Mouse (Mus musculus): ENCODE data around the gene H3f3a. TPM values are rescaled to one million over a fixed set of nuclear protein-coding genes. Genes with fewer than 3 reads are reported as not detected.
"Not testable (repeated sequence)": the region's sequence is repeated elsewhere in the genome, so short reads cannot be mapped to it uniquely, and the experiment has no call there.

Gene H3f3a
- polyA plus RNA-seq, 2 experiments = 1,021 to 2,262 TPM

GRCm38 (mm10) chr1:180839201-180839910 is 25.6 kb upstream of the H3f3a start:
- 75% methylated on average over 8 of the region's 8 CpGs for WGBS (ENCODE audit: insufficient replicate concordance)
- no peaks in the 10 kb centered on the region for H3K36me3 ChIP-seq (replicated peaks; ENCODE audit: control insufficient read depth, insufficient read depth, low read depth)
- H3K9me3 ChIP-seq (ENCODE audit: control insufficient read depth, low read length) = no peaks in the 10 kb centered on the region
- no peak overlapping the region for H3K9ac ChIP-seq (replicated peaks)
- no peak overlapping the region for H3K4me2 ChIP-seq (ENCODE audit: low read depth)
- H3K4me3 ChIP-seq (ENCODE audit: insufficient read depth in 1 of 2, low read depth in 2 of 2, low read length in 2 of 2) = no peak overlapping the region
- H3K4me1 ChIP-seq (replicated peaks; ENCODE audit: control insufficient read depth in 2 of 2, insufficient read depth in 2 of 2, low read length in 1 of 2) = peaks cover 0 to 5% of the 10 kb centered on the region in 2 experiments
- H3K27ac ChIP-seq = no peak overlapping the region
- DNase-seq (ENCODE audit: low read depth in 3 of 3, low spot score in 3 of 3) (no peak), ATAC-seq (ENCODE audit: insufficient read depth) (no peak)
- H3K27me3 ChIP-seq (ENCODE audit: control insufficient read depth, insufficient read depth, low read length) = no peaks in the 10 kb centered on the region
- TF ChIP-seq CTCF (IDR thresholded peaks at IDR 0.05; ENCODE audit: low read depth) (no peak), EP300 (IDR thresholded peaks at IDR 0.05; ENCODE audit: low read depth) (no peak)

GRCm38 (mm10) chr1:180838014-180838413 is 24.3 kb upstream of the H3f3a start:
- Histone ChIP-seq H3K4me1 (replicated peaks; ENCODE audit: control insufficient read depth in 2 of 2, insufficient read depth in 2 of 2, low read length in 1 of 2) (peaks cover 0 to 3% of the 10 kb centered on the region in 2 experiments), H3K9me3 (ENCODE audit: control insufficient read depth, low read length) (no peaks in the 10 kb centered on the region), H3K4me3 (ENCODE audit: insufficient read depth in 1 of 2, low read depth in 2 of 2, low read length in 2 of 2) (no peak overlapping the region), H3K9ac (replicated peaks) (no peak overlapping the region), H3K27ac (no peak overlapping the region), H3K27me3 (ENCODE audit: control insufficient read depth, insufficient read depth, low read length) (no peaks in the 10 kb centered on the region), H3K36me3 (replicated peaks; ENCODE audit: control insufficient read depth, insufficient read depth, low read depth) (no peaks in the 10 kb centered on the region), H3K4me2 (ENCODE audit: low read depth) (no peak overlapping the region)
- DNase-seq (ENCODE audit: low read depth in 3 of 3, low spot score in 3 of 3) (no peak), ATAC-seq (ENCODE audit: insufficient read depth) (no peak)
- TF ChIP-seq EP300 (IDR thresholded peaks at IDR 0.05; ENCODE audit: low read depth) (no peak), CTCF (IDR thresholded peaks at IDR 0.05; ENCODE audit: low read depth) (no peak)
- 61% methylated on average over 6 of the region's 6 CpGs for WGBS (ENCODE audit: insufficient replicate concordance)

- Histone ChIP-seq H3K9me3 (ENCODE audit: control insufficient read depth, low read length) (no peaks in the 10 kb centered on the region), H3K27me3 (ENCODE audit: control insufficient read depth, insufficient read depth, low read length) (no peaks in the 10 kb centered on the region), H3K27ac (no peak overlapping the region), H3K4me3 (ENCODE audit: insufficient read depth in 1 of 2, low read depth in 2 of 2, low read length in 2 of 2) (no peak overlapping the region), H3K4me1 (replicated peaks; ENCODE audit: control insufficient read depth in 2 of 2, insufficient read depth in 2 of 2, low read length in 1 of 2) (peaks cover 0 to 3% of the 10 kb centered on the region in 2 experiments), H3K36me3 (replicated peaks; ENCODE audit: control insufficient read depth, insufficient read depth, low read depth) (no peaks in the 10 kb centered on the region), H3K4me2 (ENCODE audit: low read depth) (no peak overlapping the region), H3K9ac (replicated peaks) (no peak overlapping the region)
- no peak for ATAC-seq (ENCODE audit: insufficient read depth)
- WGBS (ENCODE audit: insufficient replicate concordance) = 82% methylated on average over 5 of the region's 5 CpGs
- TF ChIP-seq EP300 (IDR thresholded peaks at IDR 0.05; ENCODE audit: low read depth) (no peak), CTCF (IDR thresholded peaks at IDR 0.05; ENCODE audit: low read depth) (no peak)
- DNase-seq (ENCODE audit: low read depth in 3 of 3, low spot score in 3 of 3) = no peak
Observed at GRCm38 (mm10) chr1:180837186-180837585, 23.4 kb upstream of the H3f3a start.

GRCm38 (mm10) chr1:180836467-180836866 is 22.7 kb upstream of the H3f3a start:
- not testable (repeated sequence) for H3K4me3 ChIP-seq (ENCODE audit: insufficient read depth in 1 of 2, low read depth in 2 of 2, low read length in 2 of 2); H3K9me3 ChIP-seq (ENCODE audit: control insufficient read depth, low read length); H3K9ac ChIP-seq (replicated peaks); DNase-seq (ENCODE audit: low read depth in 3 of 3, low spot score in 3 of 3); H3K4me1 ChIP-seq (replicated peaks; ENCODE audit: control insufficient read depth in 2 of 2, insufficient read depth in 2 of 2, low read length in 1 of 2); H3K27ac ChIP-seq; H3K36me3 ChIP-seq (replicated peaks; ENCODE audit: control insufficient read depth, insufficient read depth, low read depth); ATAC-seq (ENCODE audit: insufficient read depth); H3K27me3 ChIP-seq (ENCODE audit: control insufficient read depth, insufficient read depth, low read length); H3K4me2 ChIP-seq (ENCODE audit: low read depth)
- 85% methylated on average over 5 of the region's 8 CpGs for WGBS (ENCODE audit: insufficient replicate concordance)

GRCm38 (mm10) chr1:180835273-180836015 is 21.7 kb upstream of the H3f3a start:
- 29% methylated on average over 10 of the region's 10 CpGs for WGBS (ENCODE audit: insufficient replicate concordance)
- no peak for TF ChIP-seq EP300 (IDR thresholded peaks at IDR 0.05; ENCODE audit: low read depth)
- no peak for TF ChIP-seq CTCF (IDR thresholded peaks at IDR 0.05; ENCODE audit: low read depth)
- Histone ChIP-seq H3K4me1 (replicated peaks; ENCODE audit: control insufficient read depth in 2 of 2, insufficient read depth in 2 of 2, low read length in 1 of 2) (peaks cover 3 to 11% of the 10 kb centered on the region in 2 experiments), H3K27me3 (ENCODE audit: control insufficient read depth, insufficient read depth, low read length) (no peaks in the 10 kb centered on the region), H3K36me3 (replicated peaks; ENCODE audit: control insufficient read depth, insufficient read depth, low read depth) (no peaks in the 10 kb centered on the region), H3K4me2 (ENCODE audit: low read depth) (peak overlapping the region; percentile 2; the same call in 1 of the 2 replicates), H3K27ac (no peak overlapping the region), H3K4me3 (ENCODE audit: insufficient read depth in 1 of 2, low read depth in 2 of 2, low read length in 2 of 2) (no peak overlapping the region), H3K9me3 (ENCODE audit: control insufficient read depth, low read length) (no peaks in the 10 kb centered on the region), H3K9ac (replicated peaks) (no peak overlapping the region)
- no peak for DNase-seq (ENCODE audit: low read depth in 3 of 3, low spot score in 3 of 3)
- ATAC-seq (ENCODE audit: insufficient read depth) = no peak

Data from liver, embryonic 14.5 days (tissue).